Comparison of ENCODE assay signal across 20 mouse cellular contexts in genomic region chr1:20898391-20898790, GRCm38 (mm10). TPM values are rescaled to one million over a fixed set of nuclear protein-coding genes. Genes with fewer than 3 reads are reported as not detected.
DNase-seq lines count a peak whose midpoint lies in the region; ATAC-seq and TF ChIP-seq lines count a peak whose summit lies in the region.
"Had no signal": no experiment of that assay in that cellular context is flagged by ENCODE, and none has a peak within 500 bp of the region (broad histone marks: within the 10 kb centered on the region; RNA-seq: fewer than 3 reads in every experiment).

No protein-coding gene starts in this region.

- no peak for DNase-seq in hindbrain, embryonic 14.5 days (ENCODE audit: low spot score)
- no peak for DNase-seq in hindbrain, embryonic 11.5 days (ENCODE audit: low spot score)
- DNase-seq in kidney, postnatal 0 days (ENCODE audit: low spot score) = peak; percentile 13
- no peak for DNase-seq in kidney, postnatal 10 days
- no peak for DNase-seq in neural tube, embryonic 10.5 days (ENCODE audit: extremely low spot score, low spot score)
- DNase-seq in left cerebral cortex, postnatal 10 days (ENCODE audit: extremely low spot score in 1 of 2, low spot score in 2 of 2) = no peak
- DNase-seq: adrenal gland, adult 2 months; adrenal gland, postnatal 25 days; cerebellum, adult 2 months; cerebellum, postnatal 14 days; embryo, embryonic 11 days; gastrocnemius, adult 2 months; gastrocnemius, postnatal 25 days; heart, postnatal 10 days; heart, postnatal 4 days had no signal

- no peaks in the 10 kb centered on the region for H3K9me3 ChIP-seq in hindbrain, embryonic 14.5 days (ENCODE audit: control insufficient read depth, low read length)
- H3K9me3 ChIP-seq in hindbrain, embryonic 11.5 days (ENCODE audit: control insufficient read depth, low read length) = no peaks in the 10 kb centered on the region
- H3K9me3 ChIP-seq in kidney, postnatal 0 days (replicated peaks; ENCODE audit: low read length) = no peaks in the 10 kb centered on the region
- H3K9me3 ChIP-seq in neural tube, embryonic 13.5 days = no peaks in the 10 kb centered on the region
- H3K9me3 ChIP-seq: embryonic facial prominence, embryonic 15.5 days; forebrain, embryonic 10.5 days had no signal

- H3K9ac ChIP-seq in hindbrain, embryonic 14.5 days = no peak overlapping the region
- H3K9ac ChIP-seq in hindbrain, embryonic 11.5 days (ENCODE audit: low read depth, low read length) = no peak overlapping the region
- H3K9ac ChIP-seq in kidney, postnatal 0 days (ENCODE audit: low read depth, low read length) = no peak overlapping the region
- H3K9ac ChIP-seq in neural tube, embryonic 13.5 days = no peak overlapping the region
- H3K9ac ChIP-seq: embryonic facial prominence, embryonic 15.5 days had no signal

- H3K27me3 ChIP-seq in hindbrain, embryonic 14.5 days (ENCODE audit: control insufficient read depth, insufficient read depth, low read length) = no peaks in the 10 kb centered on the region
- H3K27me3 ChIP-seq in hindbrain, embryonic 11.5 days (ENCODE audit: control insufficient read depth, insufficient read depth, low read length) = no peaks in the 10 kb centered on the region
- no peaks in the 10 kb centered on the region for H3K27me3 ChIP-seq in kidney, postnatal 0 days (ENCODE audit: insufficient read depth, low read length)
- no peaks in the 10 kb centered on the region for H3K27me3 ChIP-seq in neural tube, embryonic 13.5 days
- H3K27me3 ChIP-seq: embryonic facial prominence, embryonic 15.5 days had no signal

- no peak for ATAC-seq in hindbrain, embryonic 14.5 days (ENCODE audit: low FRiP score)
- no peak for ATAC-seq in hindbrain, embryonic 11.5 days (ENCODE audit: low FRiP score)
- no peak for ATAC-seq in kidney, postnatal 0 days (replicated peaks; ENCODE audit: low FRiP score, low read depth)
- no peak for ATAC-seq in neural tube, embryonic 13.5 days (ENCODE audit: low read depth)
- ATAC-seq: forebrain, embryonic 14.5 days had no signal

- 73% methylated on average over 9 of the region's 9 CpGs for WGBS in hindbrain, embryonic 14.5 days
- 71% methylated on average over 9 of the region's 9 CpGs for WGBS in hindbrain, embryonic 11.5 days
- 41% methylated on average over 9 of the region's 9 CpGs for WGBS in kidney, postnatal 0 days
- WGBS in neural tube, embryonic 13.5 days = 62% methylated on average over 9 of the region's 9 CpGs

- peaks cover 4% of the 10 kb centered on the region; the same call in 1 of the 2 replicates for H3K4me1 ChIP-seq in hindbrain, embryonic 14.5 days (replicated peaks; ENCODE audit: control insufficient read depth, insufficient read depth, low read length)
- no peaks in the 10 kb centered on the region for H3K4me1 ChIP-seq in hindbrain, embryonic 11.5 days (replicated peaks; ENCODE audit: control insufficient read depth, insufficient read depth, low read length)
- no peaks in the 10 kb centered on the region for H3K4me1 ChIP-seq in kidney, postnatal 0 days (replicated peaks; ENCODE audit: insufficient read depth, low read length)
- peaks cover 31% of the 10 kb centered on the region for H3K4me1 ChIP-seq in neural tube, embryonic 13.5 days (replicated peaks)
- H3K4me1 ChIP-seq: embryonic facial prominence, embryonic 15.5 days had no signal

- intact Hi-C loops in left cerebral cortex, postnatal 10 days (cut with DNase I) = no loop called here

- no peak overlapping the region for H3K4me2 ChIP-seq in hindbrain, embryonic 14.5 days (replicated peaks)
- no peak overlapping the region for H3K4me2 ChIP-seq in hindbrain, embryonic 11.5 days (replicated peaks; ENCODE audit: low read depth, low read length)
- no peak overlapping the region for H3K4me2 ChIP-seq in kidney, postnatal 0 days (ENCODE audit: low read length)
- H3K4me2 ChIP-seq in neural tube, embryonic 13.5 days = no peak overlapping the region
- H3K4me2 ChIP-seq: embryonic facial prominence, embryonic 15.5 days had no signal

- H3K36me3 ChIP-seq in hindbrain, embryonic 14.5 days (replicated peaks; ENCODE audit: control insufficient read depth, insufficient read depth) = no peaks in the 10 kb centered on the region; the same call in 1 of the 2 replicates
- no peaks in the 10 kb centered on the region for H3K36me3 ChIP-seq in hindbrain, embryonic 11.5 days (ENCODE audit: control insufficient read depth, insufficient read depth, low read length)
- no peaks in the 10 kb centered on the region for H3K36me3 ChIP-seq in kidney, postnatal 0 days (ENCODE audit: insufficient read depth, low read length)
- H3K36me3 ChIP-seq in neural tube, embryonic 13.5 days = no peaks in the 10 kb centered on the region
- H3K36me3 ChIP-seq: embryonic facial prominence, embryonic 15.5 days; forebrain, embryonic 10.5 days had no signal

- H3K27ac ChIP-seq in hindbrain, embryonic 14.5 days = 0 out of 2 replicates have a peak overlapping the region, but pooled peaks have one; percentile 11
- H3K27ac ChIP-seq in hindbrain, embryonic 11.5 days (ENCODE audit: low read depth, low read length) = no peak overlapping the region
- H3K27ac ChIP-seq in kidney, postnatal 0 days = no peak overlapping the region
- H3K27ac ChIP-seq in neural tube, embryonic 13.5 days (replicated peaks) = 0 out of 2 replicates have a peak overlapping the region, but pooled peaks have one; percentile 10
- H3K27ac ChIP-seq: embryonic facial prominence, embryonic 15.5 days; forebrain, embryonic 10.5 days; gastrocnemius, adult 2 months had no signal

- TF ChIP-seq CTCF in kidney, postnatal 0 days (IDR thresholded peaks at IDR 0.05; ENCODE audit: low read depth) = no peak

- H3K4me3 ChIP-seq in hindbrain, embryonic 14.5 days (replicated peaks; ENCODE audit: low read length) = no peak overlapping the region
- no peak overlapping the region for H3K4me3 ChIP-seq in hindbrain, embryonic 11.5 days (ENCODE audit: low read depth, low read length)
- no peak overlapping the region for H3K4me3 ChIP-seq in kidney, postnatal 0 days (replicated peaks; ENCODE audit: low read depth, low read length)
- no peak overlapping the region for H3K4me3 ChIP-seq in neural tube, embryonic 13.5 days
- H3K4me3 ChIP-seq: embryonic facial prominence, embryonic 15.5 days; erythroblast, embryonic 14.5 days; forebrain, embryonic 10.5 days; gastrocnemius, adult 2 months had no signal

RNA-seq across cellular contexts. Expression of gene Paqr8, which starts 8.0 kb away (rescaled TPM):
- 39.9 and 43.5 TPM in 2 replicates for polyA plus RNA-seq in hindbrain, embryonic 14.5 days (2014; fragmentation: Nextera tagmentation; extraction: Ambion mirVana)
- 10.0 and 11.9 TPM in 2 replicates for polyA plus RNA-seq in hindbrain, embryonic 11.5 days (2014; fragmentation: Nextera tagmentation; extraction: Ambion mirVana)
- polyA plus RNA-seq in kidney, postnatal 0 days (2015; fragmentation: Nextera tagmentation; extraction: Ambion mirVana) = 2.1 and 2.6 TPM in 2 replicates
- 18.1 and 18.5 TPM in 2 replicates for polyA plus RNA-seq in neural tube, embryonic 13.5 days (2015; fragmentation: Nextera tagmentation; extraction: Ambion mirVana)
- 10 to 100 TPM; 61.6 to 87.0 TPM for total RNA-seq in left cerebral cortex, postnatal 10 days (2021)

RNA-seq across cellular contexts. Expression of gene Efhc1, which starts 53.0 kb away (rescaled TPM):
- polyA plus RNA-seq in hindbrain, embryonic 14.5 days (2014; fragmentation: Nextera tagmentation; extraction: Ambion mirVana) = 3.4 and 3.5 TPM in 2 replicates
- 4.0 and 4.3 TPM in 2 replicates for polyA plus RNA-seq in hindbrain, embryonic 11.5 days (2014; fragmentation: Nextera tagmentation; extraction: Ambion mirVana)
- 2.0 and 2.7 TPM in 2 replicates for polyA plus RNA-seq in kidney, postnatal 0 days (2015; fragmentation: Nextera tagmentation; extraction: Ambion mirVana)
- 1.8 and 2.0 TPM in 2 replicates for polyA plus RNA-seq in neural tube, embryonic 13.5 days (2015; fragmentation: Nextera tagmentation; extraction: Ambion mirVana)
- total RNA-seq in left cerebral cortex, postnatal 10 days (2021) = 1 to 10 TPM; 1.4 to 1.7 TPM
- polyA plus RNA-seq: erythroblast, embryonic 14.5 days had no signal

Comparison
In these comparisons a context has a peak if more than half of its experiments do, and no peak if none do; other contexts are left out.
1. H3K27ac ChIP-seq: peak in hindbrain, embryonic 14.5 days (single experiment) and neural tube, embryonic 13.5 days (single experiment); none in hindbrain, embryonic 11.5 days (single experiment) and kidney, postnatal 0 days (single experiment).